Mouse (Mus musculus) testis, adult 2 months (tissue): ENCODE measurements around the gene Fgg.

ENCODE experiments used
- CTCF ChIP-seq: fragments of 200-500 bp; IDR thresholded peaks from 2 replicates; pipeline ENCODE4 v1.5.1; 2012; ENCODE audit warnings: low read depth, mild to moderate bottlenecking, inconsistent platforms, low read length, moderate library complexity; ENCODE audit not compliant: control insufficient read depth, insufficient read depth, insufficient replicate concordance
- POLR2A ChIP-seq: fragments of 200-500 bp; IDR thresholded peaks from 2 replicates; pipeline ENCODE4 v1.6.1; 2012; ENCODE audit warnings: low read depth, mild to moderate bottlenecking, inconsistent platforms, low read length, moderate library complexity; ENCODE audit not compliant: control insufficient read depth

GRCm38 (mm10) chr3:83003068-83003467 is 4.5 kb upstream of the Fgg start:
- TF ChIP-seq CTCF (no peak), POLR2A (no peak)
